Mouse (Mus musculus) CD8-positive naive resting alpha-beta T cell, adult 2 months (primary cell): Measurements from ENCODE around the gene Nkain2.

Experiments
- DNase-seq, 2 experiments: peaks; one replicate each; pipeline ENCODE4 v3.0.0; 2022; ENCODE audit warnings: low read depth in 2 of 2, low spot score in 2 of 2

Gene Nkain2

GRCm38 (mm10) chr10:32577276-32577580, 313.0 kb downstream of the Nkain2 start:
- no peak for DNase-seq

GRCm38 (mm10) chr10:32576559-32577275, 313.5 kb downstream of the Nkain2 start:
- no peak for DNase-seq

- DNase-seq, result no peak
Measured at GRCm38 (mm10) chr10:32557673-32558072, 332.6 kb downstream of the Nkain2 start.

- no peak for DNase-seq
Measured at GRCm38 (mm10) chr10:32536057-32536456, 354.2 kb downstream of the Nkain2 start.

- no peak for DNase-seq
Measured at GRCm38 (mm10) chr10:32510821-32511220, 379.4 kb downstream of the Nkain2 start.

- no peak for DNase-seq
Measured at GRCm38 (mm10) chr10:32494591-32495182, 395.6 kb downstream of the Nkain2 start.

GRCm38 (mm10) chr10:32493600-32493999, 396.7 kb downstream of the Nkain2 start:
- no peak for DNase-seq

- no peak for DNase-seq
Measured at GRCm38 (mm10) chr10:32462726-32463125, 427.5 kb downstream of the Nkain2 start.

GRCm38 (mm10) chr10:32439932-32440519, 450.2 kb downstream of the Nkain2 start:
- no peak for DNase-seq

GRCm38 (mm10) chr10:32414228-32414627, 476.0 kb downstream of the Nkain2 start:
- no peak for DNase-seq

- no peak for DNase-seq
Measured at GRCm38 (mm10) chr10:32411331-32411730, 478.9 kb downstream of the Nkain2 start.

- no peak for DNase-seq
Measured at GRCm38 (mm10) chr10:32400961-32401360, 489.3 kb downstream of the Nkain2 start.

- no peak for DNase-seq
Measured at GRCm38 (mm10) chr10:32393859-32394521, 496.3 kb downstream of the Nkain2 start.

- no peak for DNase-seq
Measured at GRCm38 (mm10) chr10:32393326-32393725, 496.9 kb downstream of the Nkain2 start.

GRCm38 (mm10) chr10:32312754-32313153, 577.5 kb downstream of the Nkain2 start:
- DNase-seq, result no peak

- DNase-seq, result no peak
Measured at GRCm38 (mm10) chr10:32301024-32301597, 589.2 kb downstream of the Nkain2 start.

GRCm38 (mm10) chr10:32290487-32290886, 599.8 kb downstream of the Nkain2 start:
- DNase-seq, result no peak

GRCm38 (mm10) chr10:32283690-32284089, 606.6 kb downstream of the Nkain2 start:
- no peak for DNase-seq

- no peak for DNase-seq
Measured at GRCm38 (mm10) chr10:32243266-32243882, 646.9 kb downstream of the Nkain2 start.

GRCm38 (mm10) chr10:32241168-32241567, 649.1 kb downstream of the Nkain2 start:
- no peak for DNase-seq

GRCm38 (mm10) chr10:32182951-32183350, 707.3 kb downstream of the Nkain2 start:
- DNase-seq, result no peak
